Mouse (Mus musculus) mature B cell (primary cell): Measurements from ENCODE around the gene Irf1.

ENCODE experiments used
- in situ Hi-C: fragments of 300-500 bp; cut with MboI; formaldehyde crosslinking; loops from 2 replicates; pipeline ENCODE4 v1.14.3; 2019

The Irf1 gene

GRCm38 (mm10) chr11:53781964-53782363 lies 12.2 kb downstream of the Irf1 start:
- in situ Hi-C loops, result no loop called here

GRCm38 (mm10) chr11:53783288-53783687 lies 13.5 kb downstream of the Irf1 start:
- in situ Hi-C loops, result no loop called here

- in situ Hi-C loops, result no loop called here
Measured at GRCm38 (mm10) chr11:53785311-53785936, 15.6 kb downstream of the Irf1 start.

- in situ Hi-C loops, result no loop called here
Measured at GRCm38 (mm10) chr11:53786058-53787031, 16.5 kb downstream of the Irf1 start.

GRCm38 (mm10) chr11:53788196-53788595 lies 18.4 kb downstream of the Irf1 start:
- in situ Hi-C loops, result no loop called here

GRCm38 (mm10) chr11:53789277-53789676 lies 19.5 kb downstream of the Irf1 start:
- in situ Hi-C loops, result no loop called here

GRCm38 (mm10) chr11:53792986-53793385 lies 23.2 kb downstream of the Irf1 start:
- in situ Hi-C loops, result no loop called here

- in situ Hi-C loops, result no loop called here
Measured at GRCm38 (mm10) chr11:53794015-53794414, 24.2 kb downstream of the Irf1 start.

- in situ Hi-C loops, result no loop called here
Measured at GRCm38 (mm10) chr11:53794671-53795557, 25.1 kb downstream of the Irf1 start.

GRCm38 (mm10) chr11:53795813-53796212 lies 26.0 kb downstream of the Irf1 start:
- in situ Hi-C loops, result no loop called here

GRCm38 (mm10) chr11:53796409-53797151 lies 26.8 kb downstream of the Irf1 start:
- in situ Hi-C loops, result no loop called here

- in situ Hi-C loops, result no loop called here
Measured at GRCm38 (mm10) chr11:53797386-53797920, 27.6 kb downstream of the Irf1 start.

- in situ Hi-C loops, result no loop called here
Measured at GRCm38 (mm10) chr11:53798041-53798711, 28.4 kb downstream of the Irf1 start.

- in situ Hi-C loops, result no loop called here
Measured at GRCm38 (mm10) chr11:53800036-53800435, 30.2 kb downstream of the Irf1 start.

- in situ Hi-C loops, result no loop called here
Measured at GRCm38 (mm10) chr11:53800975-53801374, 31.2 kb downstream of the Irf1 start.

- in situ Hi-C loops, result no loop called here
Measured at GRCm38 (mm10) chr11:53803093-53803492, 33.3 kb downstream of the Irf1 start.

- in situ Hi-C loops, result no loop called here
Measured at GRCm38 (mm10) chr11:53803494-53803893, 33.7 kb downstream of the Irf1 start.

- in situ Hi-C loops, result no loop called here
Measured at GRCm38 (mm10) chr11:53804569-53805344, 34.9 kb downstream of the Irf1 start.

- in situ Hi-C loops, result no loop called here
Measured at GRCm38 (mm10) chr11:53805786-53806185, 36.0 kb downstream of the Irf1 start.

GRCm38 (mm10) chr11:53809354-53809753 lies 39.5 kb downstream of the Irf1 start:
- in situ Hi-C loops, result no loop called here
